Mouse (Mus musculus): ENCODE results near the gene Ruvbl1. TPM values are rescaled to one million over a fixed set of nuclear protein-coding genes. Genes with fewer than 3 reads are reported as not detected.

The Ruvbl1 gene
- total RNA-seq, 2 experiments from 2014 or later: 15.8 to 18.1 TPM

- no peak for DNase-seq
- intact Hi-C loops (cut with DNase I): no loop called here
These were observed 75.0 kb downstream of the Ruvbl1 start for GRCm38 (mm10) chr6:88540093-88540755.

DNA sequence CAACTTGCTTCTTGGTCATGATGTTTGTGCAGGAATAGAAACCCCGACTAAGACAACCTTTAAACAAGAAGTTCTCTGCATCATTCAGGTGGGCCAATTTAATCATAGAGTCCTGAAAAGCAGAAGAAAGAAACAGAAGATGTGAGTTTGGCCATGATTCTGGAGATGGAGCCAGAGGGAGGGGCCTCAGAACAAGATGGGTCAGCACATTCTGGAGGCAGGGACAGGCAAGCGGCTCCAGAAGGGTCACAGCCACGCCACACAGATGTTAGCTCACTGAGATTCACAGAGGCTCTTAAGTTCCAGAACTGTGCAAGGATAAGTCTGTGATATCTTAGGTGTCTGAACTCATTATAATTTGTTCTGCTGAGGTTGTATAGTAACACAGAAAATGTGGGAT lies 79.0 kb downstream of the Ruvbl1 start:
- no peak for DNase-seq
- intact Hi-C loops (cut with DNase I): no loop called here

DNA sequence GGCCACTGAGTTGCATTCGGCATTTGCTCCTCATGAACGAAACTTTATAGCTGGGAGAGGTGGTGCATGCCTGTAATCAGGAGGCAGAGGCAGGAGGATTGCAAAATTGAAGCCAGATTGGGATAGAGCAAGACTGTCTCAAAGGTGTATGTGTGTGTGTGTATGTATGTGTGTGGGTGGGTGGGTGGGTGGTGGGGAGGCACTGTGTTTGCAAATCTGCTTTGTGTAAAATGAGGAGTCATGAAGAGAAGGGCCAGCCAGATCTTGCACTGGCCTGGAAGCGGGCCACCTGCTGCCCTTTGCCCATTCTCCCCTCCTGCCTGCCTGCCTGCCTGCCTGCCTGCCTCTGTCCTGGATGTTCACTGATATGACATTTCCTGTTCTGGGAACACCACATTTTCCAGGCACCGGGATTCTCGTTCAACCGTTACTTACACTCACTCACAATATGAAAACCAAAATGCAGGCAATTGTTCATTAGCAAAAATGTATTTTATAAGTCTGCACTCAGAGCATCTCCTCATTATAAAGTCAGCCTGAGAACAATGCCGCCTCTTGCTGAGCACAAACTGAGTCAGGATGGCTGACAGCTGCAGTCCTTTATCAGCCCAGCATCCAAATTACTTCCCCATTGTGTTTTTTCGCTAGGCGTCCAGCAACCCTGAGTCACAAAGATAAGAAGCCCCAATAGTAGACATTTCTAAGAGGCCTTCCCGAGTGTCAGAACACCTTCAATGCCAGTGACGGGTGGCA lies 79.6 kb downstream of the Ruvbl1 start:
- intact Hi-C loops (cut with DNase I): no loop called here
- DNase-seq: no peak

DNA sequence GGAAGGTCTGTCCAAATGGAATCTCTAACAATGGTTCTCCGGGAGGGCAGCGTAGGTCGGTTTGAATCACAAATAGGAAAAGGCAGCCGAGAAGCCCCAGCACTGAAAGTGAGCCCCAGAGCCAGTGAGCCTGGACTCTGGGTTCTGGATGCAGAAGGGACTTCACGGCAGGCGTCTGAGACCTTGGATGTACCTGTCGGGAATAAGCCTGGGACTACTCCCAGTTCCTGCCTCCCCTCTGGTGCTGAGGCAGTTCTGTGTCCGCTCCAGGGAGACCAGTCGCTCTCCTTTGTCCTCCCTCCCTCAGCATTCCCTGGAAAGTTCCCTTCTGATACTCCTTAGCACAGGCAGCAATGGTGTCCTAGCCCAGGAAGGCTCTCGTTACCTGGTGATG lies 80.2 kb downstream of the Ruvbl1 start:
- no peak for DNase-seq
- intact Hi-C loops (cut with DNase I): no loop called here

Other genes with a start within 250 kb of the Ruvbl1 start
- not detected for gene Dnajb8, start 243.1 kb upstream of the Ruvbl1 start, total RNA-seq (2021)
- 1 to 10 TPM; 6.6 to 8.7 TPM for gene Eefsec, start 18.9 kb upstream of the Ruvbl1 start, total RNA-seq (2021)
- 10 to 100 TPM; 46.7 to 47.7 TPM for gene Sec61a1, start 53.5 kb downstream of the Ruvbl1 start, total RNA-seq (2021)
- gene Kbtbd12, start 172.5 kb downstream of the Ruvbl1 start, total RNA-seq (2021): 10 to 100 TPM; 30.3 to 39.1 TPM

All from heart, postnatal 36 days (tissue).